Mouse (Mus musculus) c-Kit-negative CD71-positive TER-119-positive erythroid progenitor cells, embryonic 14.5 days (primary cell): ENCODE measurements around the gene Tubg2.
"Not testable (repeated sequence)": the region's sequence is repeated elsewhere in the genome, so short reads cannot be mapped to it uniquely, and the experiment has no call there.

Source experiments
- DNase-seq: peaks from one replicate; pipeline ENCODE4 v3.0.0-alpha.2; 2013; ENCODE audit warnings: low read depth, low spot score

The Tubg2 gene

GRCm38 (mm10) chr11:101155728-101156371 lies at the start of gene Tubg2:
Gene Tubg2, plus strand, starts transcription at chr11:101155907.
- DNase-seq: no peak

- DNase-seq: no peak
Measured at GRCm38 (mm10) chr11:101109351-101109750, 46.4 kb upstream of the Tubg2 start.

DNA sequence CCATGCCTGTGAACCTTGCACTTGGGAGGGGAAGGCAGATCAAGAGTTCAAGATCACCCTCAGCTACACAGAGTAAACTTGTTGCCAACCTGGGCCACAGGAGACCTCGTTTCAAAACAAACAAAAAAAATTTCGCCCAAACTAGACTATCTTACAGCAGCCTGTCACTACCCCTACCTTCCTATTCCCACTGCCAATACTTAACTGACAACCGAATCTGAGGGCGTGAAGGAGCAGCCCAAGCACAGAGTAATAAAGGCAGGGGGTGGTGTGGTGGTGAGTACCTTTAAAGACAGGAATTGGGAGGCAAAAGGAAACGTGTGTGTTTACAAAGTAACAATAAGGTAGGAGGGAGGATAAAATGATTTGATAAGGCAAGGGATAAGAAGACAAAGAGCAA lies 45.0 kb upstream of the Tubg2 start:
- DNase-seq: no peak

- DNase-seq: no peak
Measured at GRCm38 (mm10) chr11:101111178-101111577, 44.5 kb upstream of the Tubg2 start.

DNA sequence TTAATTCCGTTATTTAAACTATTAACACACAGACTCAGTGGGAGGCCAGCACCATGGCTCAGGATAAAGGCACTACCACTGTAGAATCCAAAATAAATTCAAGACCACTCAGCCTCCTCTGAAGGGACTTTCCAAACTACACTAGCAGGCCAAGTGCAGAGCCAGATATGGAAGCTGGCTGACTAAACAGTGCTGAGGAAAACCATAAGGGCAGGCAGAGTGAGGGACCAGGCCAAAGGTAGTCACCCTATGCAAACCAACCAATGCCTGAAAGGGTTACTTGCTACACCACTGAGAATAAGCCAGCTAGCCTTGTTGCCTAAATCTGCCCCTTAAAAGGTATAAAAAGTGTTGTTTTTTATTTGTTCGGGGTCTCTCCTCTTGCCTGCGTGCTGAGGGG lies 43.5 kb upstream of the Tubg2 start:
- no peak for DNase-seq

DNA sequence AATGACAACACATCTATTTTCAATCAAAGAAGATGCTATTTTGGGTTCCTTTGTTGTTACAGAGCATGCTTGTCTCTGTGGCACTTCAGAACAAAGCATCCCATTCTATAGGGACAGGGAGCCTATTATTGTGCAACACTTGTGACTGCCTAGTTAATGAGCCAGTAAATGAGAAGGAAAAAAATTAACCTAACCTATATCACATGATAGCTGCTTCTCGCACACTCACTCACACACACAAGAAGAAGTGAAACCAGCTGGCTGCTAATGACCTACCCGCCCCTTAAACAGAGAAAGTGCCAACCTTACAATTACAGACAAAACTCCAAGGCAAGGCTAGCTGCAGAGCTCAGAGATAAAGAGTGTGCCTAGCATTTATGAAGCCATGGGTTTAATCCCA lies 40.1 kb upstream of the Tubg2 start:
- no peak for DNase-seq

- no peak for DNase-seq
Measured at GRCm38 (mm10) chr11:101118105-101118504, 37.6 kb upstream of the Tubg2 start.

GRCm38 (mm10) chr11:101119131-101119760 lies 36.5 kb upstream of the Tubg2 start:
- no peak for DNase-seq

- peak; percentile 98 for DNase-seq
Measured at GRCm38 (mm10) chr11:101119761-101120544, 35.8 kb upstream of the Tubg2 start, which contains the start of the genes Retreg3 and Tubg1. Gene Retreg3, minus strand, starts transcription at chr11:101119893. Gene Tubg1, plus strand, starts transcription at chr11:101119938.

GRCm38 (mm10) chr11:101120545-101121188 lies 35.0 kb upstream of the Tubg2 start:
- no peak for DNase-seq

DNA sequence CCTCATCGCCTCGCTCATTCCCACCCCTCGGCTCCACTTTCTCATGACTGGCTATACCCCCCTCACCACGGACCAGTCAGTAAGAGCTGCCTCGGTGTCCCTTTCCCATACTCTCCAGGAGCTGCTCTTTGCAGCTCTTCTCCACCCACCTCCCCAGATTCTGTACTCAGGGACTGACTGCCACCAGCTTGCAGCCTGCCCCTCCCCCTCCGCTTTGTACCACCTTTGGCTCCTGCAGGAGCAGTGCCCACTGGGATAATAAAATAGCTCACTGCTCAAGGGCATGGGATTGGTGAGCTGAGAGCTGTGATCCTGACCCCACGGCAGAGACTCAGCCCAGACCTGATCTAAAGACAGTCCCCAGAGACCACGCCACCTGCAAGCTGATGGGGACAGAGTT lies 31.2 kb upstream of the Tubg2 start:
- DNase-seq: not testable (repeated sequence)

DNA sequence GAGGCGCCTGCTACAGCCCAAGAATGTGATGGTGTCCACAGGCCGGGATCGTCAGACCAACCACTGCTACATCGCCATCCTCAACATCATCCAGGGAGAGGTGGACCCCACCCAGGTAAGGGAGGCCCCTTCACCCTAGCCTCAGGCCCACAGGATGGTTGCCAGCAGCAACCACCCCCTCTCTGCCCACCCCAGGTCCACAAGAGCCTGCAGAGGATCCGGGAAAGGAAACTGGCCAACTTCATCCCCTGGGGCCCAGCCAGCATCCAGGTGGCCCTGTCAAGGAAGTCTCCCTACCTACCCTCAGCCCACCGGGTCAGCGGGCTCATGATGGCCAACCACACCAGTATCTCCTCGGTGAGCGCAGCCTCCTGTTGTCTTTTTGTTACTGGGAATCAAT lies 30.7 kb upstream of the Tubg2 start:
- not testable (repeated sequence) for DNase-seq

- peak; percentile 5 for DNase-seq
Measured at GRCm38 (mm10) chr11:101127075-101127474, 28.6 kb upstream of the Tubg2 start.

DNA sequence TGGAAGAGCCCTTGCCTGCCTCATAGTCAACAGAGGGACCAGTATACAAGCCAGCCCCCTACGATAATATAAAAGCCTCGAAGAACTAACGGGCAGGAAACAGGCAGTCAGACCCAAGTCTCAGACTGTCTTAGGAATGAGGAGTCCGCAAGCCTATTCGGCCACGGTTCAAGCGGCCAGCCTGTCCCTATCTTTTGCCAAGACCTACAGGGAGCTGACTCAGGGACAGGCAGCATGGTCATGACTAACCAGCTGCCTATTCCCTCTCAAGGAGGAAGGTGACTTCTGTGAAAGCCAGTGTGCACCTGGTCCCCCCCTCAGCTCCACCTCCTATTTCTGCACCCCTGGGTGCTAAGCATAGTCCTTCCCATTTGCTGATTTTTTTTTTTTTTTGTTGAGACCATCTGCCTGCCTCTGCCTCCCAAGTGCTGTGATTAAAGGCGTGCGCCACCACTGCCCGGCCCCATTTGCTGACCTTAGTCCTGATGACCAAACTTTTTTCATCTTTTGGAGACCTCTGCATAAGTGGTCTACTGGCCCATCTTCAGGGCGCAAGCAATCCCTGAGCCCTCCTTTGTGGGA lies 26.6 kb upstream of the Tubg2 start:
- no peak for DNase-seq

- no peak for DNase-seq
Measured at GRCm38 (mm10) chr11:101130056-101130756, 25.5 kb upstream of the Tubg2 start.

GRCm38 (mm10) chr11:101131187-101131586 lies 24.5 kb upstream of the Tubg2 start:
- DNase-seq: no peak

DNA sequence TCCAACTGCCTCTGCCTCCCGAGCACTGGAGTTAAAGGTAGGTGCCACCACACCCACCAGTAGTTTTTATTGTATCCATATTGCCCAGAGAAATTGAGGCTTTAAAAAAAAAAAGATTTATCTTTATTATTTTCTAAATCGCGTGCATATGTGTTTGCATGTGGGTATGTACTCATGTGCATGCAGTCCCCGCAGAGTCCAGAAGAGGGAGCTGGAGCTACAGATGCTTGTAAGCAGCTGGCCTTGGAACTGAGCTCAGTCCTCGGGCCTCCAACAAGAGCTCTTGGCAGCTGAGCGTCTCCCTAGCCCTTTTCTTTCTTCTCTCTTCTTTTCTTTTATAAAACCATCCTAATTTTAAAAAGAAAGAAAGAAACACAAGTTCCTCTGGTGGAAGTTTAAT lies 24.0 kb upstream of the Tubg2 start:
- peak; percentile 33 for DNase-seq

- no peak for DNase-seq
Measured at GRCm38 (mm10) chr11:101133037-101133436, 22.7 kb upstream of the Tubg2 start.

- DNase-seq: no peak
Measured at GRCm38 (mm10) chr11:101134217-101134865, 21.4 kb upstream of the Tubg2 start.

- no peak for DNase-seq
Measured at GRCm38 (mm10) chr11:101137000-101137399, 18.7 kb upstream of the Tubg2 start.
